Mouse (Mus musculus): ENCODE measurements at regions not wholly inside any gene's neighbourhood (a gene's known extent, or its start where the extent isn't known, plus 50 kb on each side); places are given as distances from the start of the nearest gene placed in this dataset.

DNA sequence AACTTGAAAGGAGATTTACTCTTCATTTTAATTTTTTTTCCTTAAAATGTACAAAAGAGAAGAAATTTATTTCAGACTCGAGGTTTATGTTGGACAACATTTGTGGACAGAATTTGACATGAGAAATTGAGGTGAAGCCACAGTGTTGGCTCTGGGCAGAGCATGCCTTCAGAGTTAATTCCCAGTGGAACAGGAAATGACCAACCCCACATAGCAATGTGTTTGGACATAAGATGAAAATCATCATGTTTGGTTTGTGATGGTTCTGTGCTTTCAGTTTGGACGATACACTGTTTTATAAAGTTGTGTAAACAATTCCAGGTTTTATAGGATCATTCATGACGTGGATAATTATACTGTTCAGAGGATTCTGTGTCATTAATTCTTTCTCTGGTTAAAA is 271.9 kb upstream of the Mettl25 start:
- DNase-seq (ENCODE audit: low read depth, low spot score) = no peak

DNA sequence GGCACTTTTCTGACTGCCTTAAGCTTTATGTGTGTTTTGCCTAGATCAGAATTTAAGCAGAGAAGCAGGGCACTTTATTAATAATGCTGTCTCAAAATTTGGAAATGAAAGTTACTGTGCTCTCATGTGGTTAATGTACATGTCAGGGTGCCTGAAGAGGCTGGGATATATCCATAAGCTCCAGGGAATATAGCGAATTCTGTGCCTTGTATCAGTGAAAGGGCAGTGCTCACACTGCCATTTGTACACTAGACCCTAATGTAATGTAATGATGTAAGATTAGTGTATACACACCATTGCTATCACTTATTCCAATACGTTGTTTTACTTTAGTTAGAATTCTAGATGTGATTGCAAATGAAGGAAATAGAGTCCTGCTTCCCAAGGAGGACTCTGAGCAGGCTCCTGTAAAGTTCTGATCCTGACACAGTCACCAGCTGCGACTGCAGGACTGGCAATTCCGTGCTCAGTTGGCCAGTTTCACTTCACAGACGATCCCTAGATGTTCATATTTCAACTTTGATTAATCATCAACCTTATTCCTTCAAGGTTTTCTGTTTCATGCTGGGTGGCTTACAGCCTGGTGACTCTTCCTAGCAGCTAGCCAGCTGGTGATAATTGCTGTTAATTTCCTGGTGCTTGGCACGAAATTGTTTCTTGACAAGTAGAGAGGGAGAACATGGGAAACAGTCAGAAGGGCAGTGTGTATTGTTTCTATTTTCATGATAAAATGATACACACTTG is 273.7 kb upstream of the Mettl25 start:
- DNase-seq (ENCODE audit: low read depth, low spot score) = no peak

DNA sequence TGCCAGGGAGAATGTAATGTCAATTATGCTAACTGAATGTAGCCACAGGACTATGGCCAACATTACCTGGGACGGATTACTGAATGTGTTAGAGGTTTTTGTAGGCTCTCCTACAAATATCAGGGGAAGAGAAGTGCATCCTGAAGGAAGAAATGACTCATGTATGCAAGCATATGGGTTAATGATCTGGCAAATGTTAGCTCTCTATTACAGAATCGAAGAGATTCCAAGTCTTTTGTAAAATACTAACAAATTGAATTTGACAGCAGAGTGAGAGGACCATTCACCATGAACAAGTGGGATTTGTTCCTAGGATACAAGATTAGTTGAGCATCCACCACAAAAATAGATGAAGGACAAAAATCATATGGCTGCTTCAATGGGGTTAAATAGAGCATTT is 280.6 kb upstream of the Mettl25 start:
- no peak for DNase-seq (ENCODE audit: low read depth, low spot score)

DNA sequence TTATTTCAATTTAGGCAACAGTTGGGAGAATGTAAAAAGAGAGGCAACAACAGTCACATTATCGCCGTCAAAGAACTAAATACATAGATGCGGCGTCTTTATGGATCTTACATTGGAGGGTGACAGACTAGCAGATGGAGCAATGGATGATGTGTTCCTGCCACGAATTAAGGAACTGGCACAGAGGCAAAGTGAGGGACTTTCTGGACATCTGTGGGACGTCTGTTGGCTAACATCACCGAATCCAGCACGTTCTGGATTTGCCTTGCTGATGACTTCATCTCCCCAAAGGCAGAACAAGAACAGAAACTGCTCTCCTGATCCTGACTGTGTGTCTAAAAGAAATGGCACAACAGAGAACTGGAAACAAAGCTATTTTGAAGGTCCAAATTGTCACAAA is 281.8 kb upstream of the Mettl25 start:
- peak; percentile 60 for DNase-seq (ENCODE audit: low read depth, low spot score)

DNA sequence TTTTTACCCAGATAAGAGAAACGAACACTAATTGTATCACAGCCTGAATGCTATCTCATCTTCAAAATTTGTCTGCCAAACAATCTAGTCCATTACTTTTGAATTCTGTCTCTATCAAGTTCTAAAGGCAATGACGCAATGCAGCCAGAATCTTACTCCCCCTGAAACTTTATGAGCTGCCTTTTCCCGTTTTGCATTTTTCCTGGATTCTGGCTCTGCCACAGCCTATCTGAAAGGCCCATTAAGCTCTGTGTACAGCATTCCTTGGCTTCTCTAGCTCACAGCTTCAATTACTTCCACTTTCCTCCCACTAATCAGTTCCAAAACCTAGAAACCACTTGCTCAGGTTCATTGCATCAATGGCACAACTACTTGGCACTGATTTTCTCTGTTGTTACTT is 298.0 kb upstream of the Ppfia2 start:
- no peak for DNase-seq (ENCODE audit: low read depth, low spot score)

DNA sequence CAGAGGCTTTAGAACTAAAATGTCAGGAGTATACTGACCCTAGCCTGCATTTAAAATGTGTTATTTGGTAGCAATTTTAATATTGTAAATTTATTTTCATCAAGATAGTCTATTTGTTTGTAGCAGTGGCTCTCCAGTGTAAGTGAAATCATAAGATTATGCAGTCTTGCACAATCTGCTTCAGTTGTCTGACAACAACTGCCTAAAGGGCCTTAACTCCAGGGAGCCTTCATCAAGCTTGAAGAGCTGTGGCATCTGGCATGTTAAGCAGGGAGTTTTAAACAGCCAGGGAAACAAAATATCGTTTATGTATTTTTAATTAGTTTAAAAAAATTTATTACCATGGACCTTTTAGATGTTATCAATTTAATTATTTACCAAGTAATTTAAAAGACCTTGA is 295.7 kb upstream of the Ppfia2 start:
- no peak for DNase-seq (ENCODE audit: low read depth, low spot score)

DNA sequence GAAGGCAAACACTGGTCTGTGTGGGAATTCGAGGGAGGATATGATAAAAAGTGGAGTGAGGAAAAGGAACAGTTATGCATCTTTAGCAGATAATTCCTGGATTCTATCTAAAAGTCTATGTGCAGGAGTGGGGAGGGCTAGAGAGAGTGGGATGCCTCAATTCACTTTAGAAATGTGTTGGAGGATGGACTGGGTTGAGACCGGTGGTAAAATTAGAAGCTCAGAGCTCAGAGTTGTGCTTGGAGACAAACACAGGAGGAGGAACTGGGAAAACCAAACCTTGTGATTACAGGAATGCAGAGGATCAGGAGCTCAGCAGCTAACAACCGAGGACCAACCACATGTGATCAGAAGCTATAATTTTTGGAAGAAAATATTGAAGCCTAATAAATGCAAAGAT is 290.5 kb upstream of the Ppfia2 start:
- DNase-seq (ENCODE audit: low read depth, low spot score) = no peak

DNA sequence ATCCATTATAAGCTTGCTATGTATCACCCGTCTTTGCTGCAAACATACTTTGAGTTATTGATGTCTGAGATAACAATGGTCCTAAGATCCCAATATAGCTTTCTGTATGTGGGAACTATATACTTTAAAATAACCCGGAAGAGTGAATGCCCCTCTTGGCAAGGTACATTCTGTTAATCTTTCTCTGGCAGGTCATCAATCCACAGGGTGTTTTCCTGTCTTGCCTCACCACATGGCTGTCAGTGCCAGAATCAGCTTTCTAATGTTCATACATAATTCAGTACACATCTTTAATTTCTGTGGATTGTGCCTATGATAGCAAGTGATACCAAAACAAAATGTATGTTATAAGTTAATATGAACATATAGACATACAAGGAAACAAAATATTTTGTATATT is 267.6 kb upstream of the Ppfia2 start:
- DNase-seq (ENCODE audit: low read depth, low spot score) = no peak

DNA sequence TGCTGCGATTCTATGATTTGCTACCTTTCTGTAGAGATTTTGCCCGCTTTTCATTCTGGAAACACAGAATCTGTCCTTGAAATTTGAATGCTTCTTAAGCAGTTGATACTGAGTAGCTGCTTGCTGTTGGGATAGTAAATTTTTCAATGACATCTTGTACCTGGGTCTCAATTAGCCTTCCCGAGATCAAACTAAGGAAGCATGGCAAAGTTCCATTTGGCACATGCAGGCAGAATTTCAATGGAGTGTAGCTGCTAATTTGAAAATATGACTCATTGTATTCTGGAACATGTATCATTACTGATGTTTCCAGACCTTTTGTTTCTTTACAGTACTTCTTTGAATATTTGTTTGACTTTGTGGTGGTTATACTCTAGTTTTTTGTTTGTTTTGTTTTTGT is 245.9 kb upstream of the Ppfia2 start:
- no peak for DNase-seq (ENCODE audit: low read depth, low spot score)

DNA sequence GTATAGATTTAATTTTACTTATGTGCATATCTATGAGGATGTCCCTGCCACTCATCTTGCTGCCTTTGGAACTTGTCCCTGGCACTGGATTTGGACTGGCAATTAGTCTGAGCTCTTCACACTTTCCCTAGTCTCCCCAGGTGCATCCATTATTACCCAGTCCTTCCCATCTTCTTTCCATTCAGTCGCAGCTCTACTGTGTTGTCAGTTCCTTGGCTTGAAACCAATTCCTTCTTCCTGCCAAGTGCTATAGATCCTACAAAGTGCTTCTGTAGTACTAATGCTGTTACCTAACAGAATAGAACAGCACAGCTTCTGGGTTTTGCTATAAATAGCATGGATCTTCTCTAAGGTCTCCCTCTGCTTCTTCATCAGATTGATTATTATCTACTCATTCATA is 228.0 kb upstream of the Ppfia2 start:
- DNase-seq (ENCODE audit: low read depth, low spot score) = no peak

DNA sequence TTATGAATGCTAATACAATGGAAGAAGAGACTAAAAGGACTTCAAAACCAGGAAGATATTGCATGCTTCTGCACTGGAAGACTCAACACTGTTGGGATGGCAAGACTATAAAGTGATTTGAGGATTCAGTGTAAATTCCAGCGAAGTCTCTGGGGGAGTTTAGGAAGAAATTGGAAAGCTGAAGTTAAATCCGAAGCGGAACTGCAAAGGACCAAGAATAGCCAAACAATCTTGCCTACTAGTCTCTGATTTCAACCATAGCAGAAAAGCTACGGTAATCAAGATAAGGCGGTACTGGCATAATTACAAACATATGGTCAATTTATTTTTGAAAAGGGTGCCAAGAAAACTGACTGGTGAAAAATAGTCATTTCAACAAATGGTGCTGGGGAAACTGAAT is 216.0 kb upstream of the Ppfia2 start:
- DNase-seq (ENCODE audit: low read depth, low spot score) = no peak

DNA sequence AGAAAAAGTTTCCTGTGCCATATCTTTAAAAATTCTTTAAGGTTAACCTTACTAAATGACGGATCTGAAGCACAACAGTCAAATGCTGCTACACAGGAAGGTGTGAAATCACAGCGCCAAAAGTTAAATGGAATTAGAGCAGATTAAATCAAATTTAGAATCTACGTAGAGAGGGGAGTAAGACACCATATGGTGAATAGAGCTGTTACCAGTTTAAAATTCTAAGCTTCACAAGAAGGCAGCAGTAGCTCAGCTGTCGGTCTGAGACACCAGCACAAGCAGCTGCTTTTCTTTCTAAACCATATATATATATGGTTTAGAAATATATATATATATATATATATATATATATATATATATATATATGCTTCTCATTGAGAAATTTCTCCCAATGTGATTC is 210.3 kb upstream of the Ppfia2 start:
- no peak for DNase-seq (ENCODE audit: low read depth, low spot score)

DNA sequence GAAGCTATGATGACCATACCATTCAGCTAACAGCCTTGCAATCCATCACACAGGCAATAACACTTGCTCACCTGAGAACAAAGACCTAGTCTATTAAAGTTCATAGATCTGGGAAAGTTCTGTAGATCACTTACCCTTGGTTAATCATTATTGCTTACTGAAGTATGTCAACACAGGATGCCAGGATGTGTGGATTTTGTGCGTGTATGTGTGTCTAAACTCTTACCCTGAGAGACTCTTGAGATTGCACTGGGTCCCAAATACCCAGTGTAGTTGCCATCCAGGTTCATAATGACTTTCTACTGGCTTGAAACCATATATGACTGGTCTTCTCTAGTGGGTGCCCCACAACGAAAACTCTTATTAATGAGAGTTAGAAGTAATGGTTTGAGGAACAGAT is 196.8 kb upstream of the Ppfia2 start:
- no peak for DNase-seq (ENCODE audit: low read depth, low spot score)

DNA sequence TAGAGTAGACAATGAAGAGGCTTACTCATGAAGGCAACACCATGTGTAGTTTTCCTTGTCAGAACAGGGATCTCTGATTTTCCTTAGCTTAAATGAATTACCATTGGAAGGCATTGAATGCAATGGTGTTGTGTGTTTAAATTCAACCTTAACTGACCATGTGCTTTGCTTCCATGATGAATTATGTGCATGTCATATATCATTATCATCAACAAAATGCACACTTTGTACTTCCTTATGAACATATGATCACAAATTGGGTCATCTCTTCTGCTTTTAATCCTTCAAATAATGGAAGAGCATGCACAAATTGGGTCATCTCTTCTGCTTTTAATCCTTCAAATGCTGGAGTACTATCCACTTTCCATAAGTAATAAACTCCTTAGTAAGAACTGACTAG is 180.2 kb upstream of the Ppfia2 start:
- no peak for DNase-seq (ENCODE audit: low read depth, low spot score)

DNA sequence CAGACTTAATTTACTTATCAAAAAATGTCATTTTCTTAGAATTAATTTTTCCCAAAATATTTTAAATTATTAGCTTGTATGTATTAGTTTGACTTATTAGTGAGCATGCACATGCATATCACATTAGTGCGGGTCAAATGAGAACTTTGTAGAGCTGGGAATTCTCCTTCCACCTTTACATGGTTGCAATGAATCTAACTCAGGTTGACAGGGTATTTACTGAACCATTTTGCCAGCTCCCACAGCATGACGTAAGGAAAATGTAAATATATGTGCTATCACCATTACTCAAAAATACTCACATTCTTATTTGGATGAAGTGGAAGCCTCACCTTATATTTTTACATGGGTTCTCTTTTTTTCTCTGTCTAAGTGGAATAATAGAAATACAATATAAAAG is 179.4 kb upstream of the Ppfia2 start:
- no peak for DNase-seq (ENCODE audit: low read depth, low spot score)

DNA sequence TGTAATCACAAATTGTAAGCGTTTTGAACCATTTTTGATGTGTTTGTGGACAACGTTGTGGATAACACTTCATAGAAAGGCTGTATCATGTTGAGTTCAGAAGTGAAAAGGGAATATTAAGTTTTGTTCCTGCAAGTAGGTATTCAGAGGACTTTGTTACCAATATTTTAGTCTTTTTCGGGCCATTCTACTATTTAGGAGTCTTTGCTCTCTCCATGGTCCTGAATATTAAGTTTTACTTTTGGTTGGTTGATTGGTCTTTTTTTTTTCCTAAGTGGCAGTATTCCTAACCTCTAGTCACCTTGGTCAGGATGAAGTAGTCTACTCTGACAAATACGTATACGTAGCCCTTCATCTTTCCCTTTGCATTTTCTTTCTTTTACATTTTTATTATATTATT is 174.6 kb upstream of the Ppfia2 start:
- no peak for DNase-seq (ENCODE audit: low read depth, low spot score)

DNA sequence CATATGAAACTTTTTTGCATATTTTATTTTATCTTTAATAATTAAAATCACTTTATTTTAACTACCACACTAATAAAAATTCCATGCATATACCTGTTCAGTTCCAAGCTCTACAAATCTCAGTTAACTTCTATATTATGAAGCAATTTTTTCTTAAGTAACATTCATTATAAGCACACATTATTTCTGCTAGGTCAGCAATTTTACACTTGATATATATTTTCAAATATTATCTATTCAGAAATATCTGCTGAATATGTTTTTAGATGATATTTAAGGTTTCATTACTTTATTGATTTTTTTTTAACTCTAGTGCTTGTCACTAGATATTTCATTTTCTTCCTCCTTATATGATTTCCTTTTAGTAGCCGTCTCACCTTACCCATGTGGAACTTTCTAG is 135.0 kb upstream of the Ppfia2 start:
- no peak for DNase-seq (ENCODE audit: low read depth, low spot score)

DNA sequence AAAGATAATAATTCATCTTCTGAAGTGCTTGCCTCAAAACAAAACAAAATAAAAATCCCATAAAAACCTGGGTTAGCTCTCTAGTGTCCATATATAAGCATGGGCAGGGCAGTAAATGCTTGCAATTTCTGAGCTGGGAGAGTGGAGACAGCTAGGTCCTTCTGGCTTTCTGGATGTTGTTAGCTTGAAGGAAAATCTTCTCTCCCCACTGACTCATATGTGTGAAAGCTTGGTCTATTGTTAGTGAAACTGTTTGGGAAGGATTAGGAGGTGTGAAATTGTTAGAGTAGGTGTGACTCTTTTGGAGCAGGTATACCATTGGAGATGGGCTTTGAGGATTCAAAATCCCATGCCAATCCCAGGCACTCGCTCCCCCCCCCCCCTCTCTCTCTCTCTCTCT is 118.5 kb upstream of the Ppfia2 start:
- no peak for DNase-seq (ENCODE audit: low read depth, low spot score)

DNA sequence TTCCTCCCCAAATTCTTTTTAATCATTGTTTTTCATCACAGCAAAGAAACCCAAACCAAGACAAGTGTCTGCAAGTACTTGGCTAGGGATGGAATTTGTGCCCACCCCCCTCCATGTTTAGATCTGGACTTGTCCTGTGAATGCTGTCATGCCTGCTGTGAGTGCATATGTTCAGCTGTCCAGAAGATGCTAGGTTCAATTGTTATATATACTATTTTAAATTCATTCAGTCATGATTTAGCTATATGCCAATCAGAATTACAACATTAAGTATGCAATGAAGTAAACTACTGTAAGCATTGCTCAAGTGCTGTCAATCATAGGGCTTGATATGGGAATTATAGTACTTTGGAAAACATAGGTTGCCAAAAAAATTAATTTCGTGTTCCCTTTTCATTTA is 94.5 kb upstream of the Ppfia2 start:
- peak; percentile 64 for DNase-seq (ENCODE audit: low read depth, low spot score)

DNA sequence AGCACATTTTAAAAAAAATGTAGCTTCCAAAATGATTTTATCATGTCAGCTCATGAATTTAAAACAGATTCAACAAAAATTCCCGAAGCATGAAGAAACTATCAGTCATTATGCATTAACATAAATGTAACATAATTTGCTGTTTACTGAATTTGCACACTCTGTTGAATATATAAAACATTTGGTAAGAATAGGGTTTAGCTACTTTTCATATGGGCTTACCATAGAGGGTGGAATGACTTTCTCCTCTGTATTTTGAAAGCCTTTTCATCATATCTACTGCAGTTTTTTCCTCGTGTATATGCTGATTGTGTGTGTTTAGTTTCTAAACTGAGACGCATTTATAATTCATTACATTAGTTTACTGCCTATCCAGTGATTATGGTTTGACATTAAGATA is 94.0 kb upstream of the Ppfia2 start:
- no peak for DNase-seq (ENCODE audit: low read depth, low spot score)

DNA sequence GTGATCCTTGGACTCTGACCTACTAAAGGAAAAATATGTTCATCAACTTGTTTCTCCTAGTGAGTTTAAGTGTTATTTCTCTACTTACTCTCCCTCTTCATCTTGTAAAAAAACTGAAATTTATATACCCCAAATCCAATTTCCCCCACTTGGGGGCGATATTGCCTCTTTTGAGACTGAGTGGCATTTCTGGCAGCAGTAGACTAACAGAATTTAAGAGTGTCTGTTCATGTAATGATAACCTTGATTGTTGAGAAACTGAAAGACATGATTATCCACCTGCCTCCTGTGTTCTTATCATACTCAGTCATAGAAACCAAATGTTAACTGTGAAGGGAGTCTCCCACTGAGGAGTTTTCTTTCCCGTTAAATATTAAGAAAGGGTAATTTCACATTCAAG is 89.5 kb upstream of the Ppfia2 start:
- DNase-seq (ENCODE audit: low read depth, low spot score) = no peak

DNA sequence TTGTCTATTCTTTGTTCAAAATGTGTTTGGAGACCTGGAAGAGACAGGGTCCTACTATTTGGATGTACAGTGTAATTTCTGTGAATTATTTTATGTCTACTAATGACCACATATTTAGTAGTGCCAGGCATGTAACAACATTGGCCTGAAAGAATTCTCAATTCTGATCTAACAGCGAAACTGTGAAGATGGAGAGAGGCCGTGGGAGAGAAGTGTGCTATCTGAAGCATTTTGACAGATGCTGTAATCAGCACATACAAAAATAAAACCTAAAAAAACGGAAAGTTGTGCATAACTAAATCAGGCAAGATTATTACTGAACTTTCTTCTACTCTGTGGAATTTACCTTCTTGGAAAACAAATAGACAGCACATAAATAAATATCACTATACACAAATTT is 61.4 kb upstream of the Ppfia2 start:
- DNase-seq (ENCODE audit: low read depth, low spot score) = no peak

DNA sequence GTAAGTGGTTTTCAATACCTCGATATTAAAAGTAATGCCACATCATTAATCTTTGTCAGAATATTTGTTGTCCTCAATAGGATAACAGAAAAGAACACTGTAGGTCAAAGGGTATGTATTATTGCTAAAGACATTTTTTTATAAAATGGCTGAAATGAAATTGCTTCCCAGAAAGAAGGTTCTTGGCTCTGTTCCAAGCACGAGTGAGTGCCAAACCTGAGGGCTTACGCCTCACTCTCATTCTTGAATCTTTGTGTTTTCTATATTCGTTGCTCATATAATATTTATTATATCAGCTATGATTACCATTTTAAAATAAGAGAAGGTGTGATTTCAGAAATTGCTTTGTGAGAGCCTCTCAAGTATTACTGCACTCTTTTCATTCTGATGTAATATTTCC is 57.0 kb upstream of the Ppfia2 start:
- no peak for DNase-seq (ENCODE audit: low read depth, low spot score)

DNA sequence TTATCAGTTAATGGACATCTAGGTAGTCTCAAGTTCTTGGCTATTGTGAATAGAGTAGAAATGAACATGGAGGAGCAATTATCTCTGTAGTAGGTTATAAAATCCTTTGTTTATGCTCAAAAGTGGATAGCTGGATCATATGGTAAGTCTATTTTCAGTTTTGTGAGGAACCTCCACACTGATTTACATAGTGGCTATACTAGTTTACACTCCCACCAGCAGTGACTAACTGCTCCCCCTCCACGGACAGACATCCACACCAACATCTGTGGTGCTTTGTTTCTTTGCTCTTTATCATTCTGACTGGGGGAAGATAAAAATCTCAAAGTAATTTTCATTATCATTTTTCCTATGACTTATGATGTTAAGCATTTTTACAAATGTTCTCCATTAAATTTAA is 55.1 kb upstream of the Ppfia2 start:
- DNase-seq (ENCODE audit: low read depth, low spot score) = no peak
